Mouse (Mus musculus): Measurements from ENCODE around the gene Arf1. TPM values are rescaled to one million over a fixed set of nuclear protein-coding genes. Genes with fewer than 3 reads are reported as not detected.

Gene Arf1
- polyA plus RNA-seq, 1 experiment from 2014 or later, result 522 TPM

GRCm38 (mm10) chr11:59210020-59210419 lies 18.1 kb downstream of the Arf1 start:
- no peak for DNase-seq (ENCODE audit: low read depth, low spot score)
- in situ Hi-C loops (cut with MboI; ENCODE audit: low pct_unique_long_range_greater_than_20kb), result no loop called here
- H3K27me3 ChIP-seq, result no peaks in the 10 kb centered on the region
- ChIA-PET POLR2A (no interaction called here), CTCF (interaction anchor here (1.1 to 2.3 kb wide), 2 partner anchors 9 to 12 kb away, joined by 5 to 11 read pairs; no protein-coding TSS in a partner anchor)
- TF ChIP-seq CTCF (IDR thresholded peaks at IDR 0.05), result no peak
- ATAC-seq, result no peak

GRCm38 (mm10) chr11:59209580-59209979 lies 18.5 kb downstream of the Arf1 start:
- CTCF ChIA-PET, result interaction anchor here (0.7 to 2.3 kb wide), 3 partner anchors 10 to 262 kb away, joined by 3 to 11 read pairs (median 5); no protein-coding TSS in a partner anchor
- no peak for TF ChIP-seq CTCF (IDR thresholded peaks at IDR 0.05)
- DNase-seq (ENCODE audit: low read depth, low spot score) (no peak), ATAC-seq (no peak)
- POLR2A ChIA-PET, result no interaction called here
- in situ Hi-C loops (cut with MboI; ENCODE audit: low pct_unique_long_range_greater_than_20kb), result no loop called here
- no peaks in the 10 kb centered on the region for H3K27me3 ChIP-seq

- ChIA-PET POLR2A (interaction anchor here (0.9 kb wide), 1 partner anchor 10 kb away, joined by 3 read pairs; no protein-coding TSS in a partner anchor), CTCF (interaction anchor here (0.7 to 2.3 kb wide), 3 partner anchors 10 to 263 kb away, joined by 3 to 11 read pairs (median 5); no protein-coding TSS in a partner anchor)
- H3K27me3 ChIP-seq, result no peaks in the 10 kb centered on the region
- TF ChIP-seq CTCF (IDR thresholded peaks at IDR 0.05), result peak; percentile 86
- peak; percentile 73 for ATAC-seq
- in situ Hi-C loops (cut with MboI; ENCODE audit: low pct_unique_long_range_greater_than_20kb), result no loop called here
- no peak for DNase-seq (ENCODE audit: low read depth, low spot score)
These were observed 19.0 kb downstream of the Arf1 start for GRCm38 (mm10) chr11:59209003-59209441.

GRCm38 (mm10) chr11:59208153-59208831 lies 19.8 kb downstream of the Arf1 start, which contains the start of gene 2310033P09Rik:
Gene 2310033P09Rik, plus strand, starts transcription at chr11:59208321.
- TF ChIP-seq CTCF (IDR thresholded peaks at IDR 0.05), result no peak

GRCm38 (mm10) chr11:59202081-59202995 lies 25.7 kb downstream of the Arf1 start, which contains the start of gene Mrpl55:
Gene Mrpl55, plus strand, starts transcription at chr11:59202486.
- ATAC-seq, result peak; percentile 65
- DNase-seq (ENCODE audit: low read depth, low spot score), result no peak
- in situ Hi-C loops (cut with MboI; ENCODE audit: low pct_unique_long_range_greater_than_20kb), result no loop called here
- H3K27me3 ChIP-seq, result no peaks in the 10 kb centered on the region
- ChIA-PET POLR2A (interaction anchor here (0.6 to 0.7 kb wide), 3 partner anchors 11 to 78 kb away, joined by 3 to 7 read pairs (median 3); no protein-coding TSS in a partner anchor), CTCF (no interaction called here)
- TF ChIP-seq CTCF (IDR thresholded peaks at IDR 0.05), result no peak

More at GRCm38 (mm10) chr11:59208153-59208831, 19.8 kb downstream of the Arf1 start, which contains the start of gene 2310033P09Rik:
- ChIA-PET CTCF (interaction anchor here (1.0 to 2.3 kb wide), 2 partner anchors 11 to 29 kb away, joined by 3 to 11 read pairs; no protein-coding TSS in a partner anchor), POLR2A (interaction anchor here (0.9 kb wide), 1 partner anchor 10 kb away, joined by 3 read pairs; no protein-coding TSS in a partner anchor)
- no peak for DNase-seq (ENCODE audit: low read depth, low spot score)
- peak; percentile 40 for ATAC-seq
- H3K27me3 ChIP-seq, result no peaks in the 10 kb centered on the region
- in situ Hi-C loops (cut with MboI; ENCODE audit: low pct_unique_long_range_greater_than_20kb), result no loop called here

GRCm38 (mm10) chr11:59201216-59202002 lies 26.7 kb downstream of the Arf1 start:
- TF ChIP-seq CTCF (IDR thresholded peaks at IDR 0.05), result no peak
- in situ Hi-C loops (cut with MboI; ENCODE audit: low pct_unique_long_range_greater_than_20kb), result no loop called here
- DNase-seq (ENCODE audit: low read depth, low spot score) (no peak), ATAC-seq (no peak)
- H3K27me3 ChIP-seq, result no peaks in the 10 kb centered on the region
- ChIA-PET POLR2A (no interaction called here), CTCF (no interaction called here)

GRCm38 (mm10) chr11:59196230-59196629 lies 31.8 kb downstream of the Arf1 start:
- DNase-seq (ENCODE audit: low read depth, low spot score) (no peak), ATAC-seq (no peak)
- POLR2A ChIA-PET, result interaction anchor here (1.5 kb wide), 1 partner anchor 10 kb away, joined by 3 read pairs; no protein-coding TSS in a partner anchor
- no peak for TF ChIP-seq CTCF (IDR thresholded peaks at IDR 0.05)
- H3K27me3 ChIP-seq, result no peaks in the 10 kb centered on the region
- CTCF ChIA-PET, result no interaction called here
- in situ Hi-C loops (cut with MboI; ENCODE audit: low pct_unique_long_range_greater_than_20kb), result no loop called here

GRCm38 (mm10) chr11:59192059-59192386 lies 36.0 kb downstream of the Arf1 start, which contains the start of gene Guk1:
Gene Guk1, minus strand, starts transcription at chr11:59192212.
- no peak for ATAC-seq
- CTCF ChIA-PET, result no interaction called here
- POLR2A ChIA-PET, result no interaction called here
- in situ Hi-C loops (cut with MboI; ENCODE audit: low pct_unique_long_range_greater_than_20kb), result no loop called here
- no peak for TF ChIP-seq CTCF (IDR thresholded peaks at IDR 0.05)
- DNase-seq (ENCODE audit: low read depth, low spot score), result no peak
- H3K27me3 ChIP-seq, result no peaks in the 10 kb centered on the region

GRCm38 (mm10) chr11:59191231-59192058 lies 36.6 kb downstream of the Arf1 start:
- no peaks in the 10 kb centered on the region for H3K27me3 ChIP-seq
- in situ Hi-C loops (cut with MboI; ENCODE audit: low pct_unique_long_range_greater_than_20kb), result no loop called here
- POLR2A ChIA-PET, result interaction anchor here (0.6 to 1.0 kb wide), 2 partner anchors 11 to 51 kb away, joined by 3 to 7 read pairs; partner anchors contain the start of gene Mrpl55
- ATAC-seq (peak; percentile 82), DNase-seq (ENCODE audit: low read depth, low spot score) (no peak)
- no peak for TF ChIP-seq CTCF (IDR thresholded peaks at IDR 0.05)
- CTCF ChIA-PET, result no interaction called here
